Mouse (Mus musculus): Measurements from ENCODE around the gene Igfbp3.

The Igfbp3 gene

GRCm38 (mm10) chr11:7210343-7210742, 3.4 kb downstream of the Igfbp3 start:
- DNase-seq, result peak; percentile 73 to 81

GRCm38 (mm10) chr11:7203846-7204245, 9.9 kb downstream of the Igfbp3 start:
- DNase-seq, result peak in 1 of 2 experiments; percentile 33

GRCm38 (mm10) chr11:7202206-7202605, 11.5 kb downstream of the Igfbp3 start:
- DNase-seq, result no peak

GRCm38 (mm10) chr11:7200393-7200783, 13.3 kb downstream of the Igfbp3 start:
- DNase-seq, result no peak

GRCm38 (mm10) chr11:7199736-7200392, 13.9 kb downstream of the Igfbp3 start:
- DNase-seq, result peak; percentile 67 to 70

GRCm38 (mm10) chr11:7198481-7199256, 15.1 kb downstream of the Igfbp3 start:
- DNase-seq, result peak in 1 of 2 experiments; percentile 34

- DNase-seq, result peak; percentile 24 to 63
These were observed 15.7 kb downstream of the Igfbp3 start for GRCm38 (mm10) chr11:7198006-7198405.

GRCm38 (mm10) chr11:7197491-7197941, 16.2 kb downstream of the Igfbp3 start, which contains the start of gene Igfbp1:
Gene Igfbp1, plus strand, starts transcription at chr11:7197782.
- peak; percentile 81 to 91 for DNase-seq

- DNase-seq, result peak in 1 of 2 experiments; percentile 19
These were observed 18.4 kb downstream of the Igfbp3 start for GRCm38 (mm10) chr11:7195312-7195685.

- DNase-seq, result peak in 1 of 2 experiments; percentile 13
These were observed 19.1 kb downstream of the Igfbp3 start for GRCm38 (mm10) chr11:7194432-7195311.

- DNase-seq, result no peak
These were observed 20.6 kb downstream of the Igfbp3 start for GRCm38 (mm10) chr11:7193134-7193533.

- peak in 1 of 2 experiments; percentile 15 for DNase-seq
These were observed 21.0 kb downstream of the Igfbp3 start for GRCm38 (mm10) chr11:7192710-7193109.

GRCm38 (mm10) chr11:7188469-7188868, 25.3 kb downstream of the Igfbp3 start, which contains the start of gene Gm11985:
Gene Gm11985, minus strand, starts transcription at chr11:7188569.
- no peak for DNase-seq

GRCm38 (mm10) chr11:7187472-7187871, 26.3 kb downstream of the Igfbp3 start:
- no peak for DNase-seq

- no peak for DNase-seq
These were observed 29.3 kb downstream of the Igfbp3 start for GRCm38 (mm10) chr11:7184420-7184819.

GRCm38 (mm10) chr11:7182409-7183042, 31.2 kb downstream of the Igfbp3 start:
- no peak for DNase-seq

GRCm38 (mm10) chr11:7179276-7179675, 34.4 kb downstream of the Igfbp3 start:
- DNase-seq, result no peak

- DNase-seq, result no peak
These were observed 35.0 kb downstream of the Igfbp3 start for GRCm38 (mm10) chr11:7178724-7179123.

GRCm38 (mm10) chr11:7173664-7174063, 40.1 kb downstream of the Igfbp3 start:
- peak; percentile 54 to 82 for DNase-seq

- peak in 1 of 2 experiments; percentile 30 for DNase-seq
These were observed 44.1 kb downstream of the Igfbp3 start for GRCm38 (mm10) chr11:7169645-7170044.

- DNase-seq, result no peak
These were observed 49.3 kb downstream of the Igfbp3 start for GRCm38 (mm10) chr11:7164416-7164815.

- peak; percentile 37 to 54 for DNase-seq
These were observed 52.1 kb downstream of the Igfbp3 start for GRCm38 (mm10) chr11:7161502-7162174.

Data from kidney, postnatal 25 days (tissue).